Mouse (Mus musculus): Measurements from ENCODE around the gene Micall1. TPM values are rescaled to one million over a fixed set of nuclear protein-coding genes. Genes with fewer than 3 reads are reported as not detected.

Gene Micall1
- total RNA-seq, 2 experiments from 2014 or later, result 11.2 to 14.5 TPM

DNA sequence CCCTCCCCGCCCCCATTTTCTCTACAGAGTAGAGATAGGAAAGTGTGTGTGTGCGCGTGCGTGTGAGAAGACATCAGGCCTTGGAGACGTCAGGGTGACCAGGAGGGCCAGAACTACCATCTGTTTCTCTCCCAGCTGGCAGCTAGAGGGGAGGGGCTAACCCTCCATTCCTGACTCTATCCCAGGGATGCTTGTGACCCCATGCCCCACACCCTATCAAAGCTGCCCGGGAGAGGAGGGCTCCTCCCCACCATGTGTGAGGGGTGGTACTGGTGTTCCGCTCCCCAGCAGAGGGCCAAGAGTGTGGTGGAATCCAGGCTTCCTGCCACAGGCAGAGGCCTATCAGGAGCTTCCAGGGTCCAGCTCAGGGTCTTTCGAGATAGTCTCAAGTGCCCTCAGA, 58.0 kb downstream of the Micall1 start:
- DNase-seq, result no peak
- intact Hi-C loops (cut with DNase I), result no loop called here

DNA sequence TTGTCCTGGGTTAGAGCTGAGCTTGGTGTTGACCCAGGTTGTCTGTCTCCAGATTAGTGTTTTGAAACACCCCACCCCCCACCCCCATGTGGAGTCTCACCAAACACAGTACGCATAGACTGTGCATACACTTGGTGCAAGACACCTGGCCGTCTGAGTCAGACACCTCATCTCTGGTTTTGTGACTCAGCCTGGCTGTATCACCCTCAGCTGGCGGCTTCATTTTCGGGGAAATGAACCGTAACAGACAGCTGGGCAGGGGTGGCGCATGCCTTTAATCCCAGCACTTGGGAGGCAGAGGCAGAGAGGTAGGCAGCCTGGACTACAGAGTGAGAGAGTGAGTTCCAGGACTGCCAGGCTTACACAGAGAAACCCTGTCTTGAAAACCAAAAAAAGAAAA, 68.2 kb downstream of the Micall1 start:
- intact Hi-C loops (cut with DNase I), result no loop called here
- DNase-seq, result no peak
- Histone ChIP-seq H3K27ac (no peak overlapping the region; the same call in 1 of the 2 replicates), H3K4me3 (no peak overlapping the region)
- TF ChIP-seq CTCF (IDR thresholded peaks at IDR 0.05), result no peak

More for the DNA sequence above, 58.0 kb downstream of the Micall1 start:
- no peak for TF ChIP-seq CTCF (IDR thresholded peaks at IDR 0.05)
- no peak overlapping the region for H3K4me3 ChIP-seq
- no peak overlapping the region for H3K27ac ChIP-seq

DNA sequence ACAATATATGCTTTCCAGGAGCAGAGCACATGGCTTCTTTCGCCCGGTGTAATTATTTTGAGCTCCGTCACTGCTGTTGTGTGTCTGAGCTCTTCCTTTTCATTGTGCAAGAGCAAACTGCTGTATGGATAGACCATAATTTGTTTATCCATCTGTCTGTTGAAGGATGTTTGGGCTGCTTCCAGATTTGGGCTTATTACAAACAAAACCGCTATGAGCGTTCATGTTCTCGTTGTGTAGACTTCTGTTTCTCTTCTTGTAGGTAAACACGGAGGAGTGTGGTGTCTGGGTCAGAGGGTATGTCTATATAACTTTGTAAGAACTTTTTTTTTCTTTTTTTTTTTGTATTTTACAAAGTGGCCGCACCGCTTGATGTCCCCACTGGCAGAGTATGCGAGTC, 76.5 kb downstream of the Micall1 start:
- intact Hi-C loops (cut with DNase I), result no loop called here
- DNase-seq, result no peak
- TF ChIP-seq CTCF (IDR thresholded peaks at IDR 0.05), result no peak
- no peak overlapping the region for H3K4me3 ChIP-seq
- no peak overlapping the region for H3K27ac ChIP-seq

Other genes with a start within 250 kb of the Micall1 start
- gene Gga1, start 231.7 kb upstream of the Micall1 start, total RNA-seq (2021), result 10 to 100 TPM; 43.1 to 45.7 TPM
- under 1 TPM in 1 of 2 experiments, not detected in 1; 0.13 TPM for gene Gm49510, start 209.2 kb upstream of the Micall1 start, total RNA-seq (2021)
- 1 to 10 TPM; 1.4 to 2.0 TPM for gene Sh3bp1, start 209.1 kb upstream of the Micall1 start, total RNA-seq (2021)
- gene Pdxp, start 195.0 kb upstream of the Micall1 start, total RNA-seq (2021), result 1 to 10 TPM; 1.1 to 1.4 TPM
- 100 to 1,000 TPM; 197 to 272 TPM for gene Lgals1, start 182.2 kb upstream of the Micall1 start, total RNA-seq (2021)
- 10 to 100 TPM; 20.6 to 22.3 TPM for gene Nol12, start 174.0 kb upstream of the Micall1 start, total RNA-seq (2021)
- gene Triobp, start 161.2 kb upstream of the Micall1 start, total RNA-seq (2021), result 10 to 100 TPM; 33.2 to 36.6 TPM
- 10 to 100 TPM; 71.8 to 76.8 TPM for gene H1f0, start 80.4 kb upstream of the Micall1 start, total RNA-seq (2021)
- not detected for gene Galr3, start 67.0 kb upstream of the Micall1 start, total RNA-seq (2021)
- 1 to 10 TPM; 4.5 to 5.1 TPM for gene Ankrd54, start 46.0 kb upstream of the Micall1 start, total RNA-seq (2021)
- 10 to 100 TPM; 53.6 to 54.0 TPM for gene Eif3l, start 33.7 kb upstream of the Micall1 start, total RNA-seq (2021)
- 10 to 100 TPM; 61.0 to 87.7 TPM for gene Polr2f, start 32.1 kb downstream of the Micall1 start, total RNA-seq (2021)
- 1 to 10 TPM; 1.1 to 1.2 TPM for gene 1700088E04Rik, start 32.4 kb downstream of the Micall1 start, total RNA-seq (2021)
- gene Sox10, start 56.3 kb downstream of the Micall1 start, total RNA-seq (2021), result under 1 TPM; 0.71 to 0.81 TPM
- 10 to 100 TPM; 33.6 to 35.0 TPM for gene Pick1, start 120.3 kb downstream of the Micall1 start, total RNA-seq (2021)
- gene Gm49486, start 120.5 kb downstream of the Micall1 start, total RNA-seq (2021), result 1 to 10 TPM in 1 of 2 experiments, under 1 TPM in 1; 0.10 to 1.0 TPM
- gene Slc16a8, start 145.9 kb downstream of the Micall1 start, total RNA-seq (2021), result under 1 TPM; 0.13 to 0.53 TPM
- gene Baiap2l2, start 176.6 kb downstream of the Micall1 start, total RNA-seq (2021), result 1 to 10 TPM; 3.1 to 3.2 TPM
- 10 to 100 TPM; 19.4 to 20.1 TPM for gene Pla2g6, start 219.5 kb downstream of the Micall1 start, total RNA-seq (2021)
- 1 to 10 TPM; 4.0 to 8.8 TPM for gene Maff, start 237.7 kb downstream of the Micall1 start, total RNA-seq (2021)

All from gastrocnemius, adult 2 months (tissue).